Mouse (Mus musculus) spleen, adult 2 months (tissue): ENCODE measurements around the gene Sbno2. TPM values are rescaled to one million over a fixed set of nuclear protein-coding genes. Genes with fewer than 3 reads are reported as not detected.
A peak's percentile ranks its signal among the peaks of the same experiment; 100 is the strongest.

Experiments
- DNase-seq, 2 experiments: peaks; one replicate each; pipeline versions ENCODE4 v3.0.0 to v3.0.0-alpha.2; 2012 to 2021; ENCODE audit warnings: low spot score in 2 of 2, low read depth in 1 of 2
- H3K27ac ChIP-seq: fragments of 200-500 bp; 2 replicates; pipeline ENCODE4 v1.5.1; 2012; ENCODE audit warnings: low read length, inconsistent platforms; ENCODE audit not compliant: insufficient read depth
- H3K27me3 ChIP-seq: fragments of 200-500 bp; 2 replicates; pipeline ENCODE4 v1.6.1; 2012; ENCODE audit warnings: mild to moderate bottlenecking, moderate library complexity, low read length, inconsistent platforms; ENCODE audit not compliant: control insufficient read depth, insufficient read depth
- H3K36me3 ChIP-seq: fragments of 200-500 bp; 2 replicates; pipeline ENCODE4 v1.6.1; 2012; ENCODE audit warnings: mild to moderate bottlenecking, low read length, inconsistent platforms; ENCODE audit not compliant: control insufficient read depth, insufficient read depth
- H3K4me1 ChIP-seq: fragments of 200-500 bp; 2 replicates; pipeline ENCODE4 v1.6.1; 2011; ENCODE audit warnings: inconsistent platforms; ENCODE audit not compliant: control insufficient read depth, insufficient read depth, insufficient read length
- H3K4me3 ChIP-seq: fragments of 200-500 bp; 2 replicates; pipeline ENCODE4 v1.5.1; 2011; ENCODE audit warnings: mild to moderate bottlenecking, inconsistent platforms; ENCODE audit not compliant: insufficient read depth, insufficient read length; ENCODE audit errors: extremely low read depth
- CTCF ChIP-seq: fragments of 200-500 bp; IDR thresholded peaks from 2 replicates; pipeline ENCODE4 v1.5.1; 2011; ENCODE audit warnings: mild to moderate bottlenecking, inconsistent platforms; ENCODE audit not compliant: insufficient read depth, insufficient read length, insufficient replicate concordance; ENCODE audit errors: extremely low read depth
- POLR2A ChIP-seq: fragments of 200-500 bp; IDR thresholded peaks from 2 replicates; pipeline ENCODE4 v1.6.1; 2011; ENCODE audit warnings: low read depth, low read length, inconsistent platforms
- WGBS: fragments of 180-500 bp; shearing (Covaris S2); methylation state at CpG from one replicate; pipeline ENCODE4 v1.1.7; 2018; 5-methylcytosine and 5-hydroxymethylcytosine counted together
- polyA plus RNA-seq: library from polyadenylated mRNA; depleted of rRNA; stranded (reverse); fragments of >200 nt; gene quantifications from 2 replicates; pipeline ENCODE4 v1.2.3, GENCODE M21; 2012

Gene Sbno2
- polyA plus RNA-seq, 1 experiment = 95.0 TPM

- WGBS = 84% methylated on average over 20 of the region's 20 CpGs
- no peak for DNase-seq
- peaks cover 46% of the 10 kb centered on the region for H3K36me3 ChIP-seq
- no peaks in the 10 kb centered on the region for H3K27me3 ChIP-seq
- peaks cover 38% of the 10 kb centered on the region; the same call in 1 of the 2 replicates for H3K4me1 ChIP-seq
- no peak for TF ChIP-seq CTCF
- no peak for TF ChIP-seq POLR2A
- H3K4me3 ChIP-seq = peak overlapping the region; percentile 53
- H3K27ac ChIP-seq = peak overlapping the region; percentile 92
These were observed 85.8 kb downstream of the Sbno2 start for GRCm38 (mm10) chr10:80019471-80020131.

GRCm38 (mm10) chr10:80018739-80019297 lies 86.6 kb downstream of the Sbno2 start:
- DNase-seq = peak in 1 of 2 experiments; percentile 74
- H3K27ac ChIP-seq = peak overlapping the region; percentile 92
- H3K4me1 ChIP-seq = peaks cover 35% of the 10 kb centered on the region
- H3K4me3 ChIP-seq = peak overlapping the region; percentile 53
- peaks cover 47% of the 10 kb centered on the region for H3K36me3 ChIP-seq
- no peaks in the 10 kb centered on the region for H3K27me3 ChIP-seq
- no peak for TF ChIP-seq CTCF
- TF ChIP-seq POLR2A = peak; percentile 53; the same call in 1 of the 2 replicates
- 11% methylated on average over 15 of the region's 15 CpGs for WGBS

GRCm38 (mm10) chr10:80017771-80018170 lies 87.6 kb downstream of the Sbno2 start:
- 13% methylated on average over 14 of the region's 14 CpGs for WGBS
- H3K4me1 ChIP-seq = peaks cover 30% of the 10 kb centered on the region
- DNase-seq = no peak
- TF ChIP-seq CTCF (no peak), POLR2A (no peak)
- H3K27me3 ChIP-seq = no peaks in the 10 kb centered on the region
- peaks cover 45% of the 10 kb centered on the region for H3K36me3 ChIP-seq
- H3K4me3 ChIP-seq = peak overlapping the region; percentile 76
- H3K27ac ChIP-seq = peak overlapping the region; percentile 100

DNA sequence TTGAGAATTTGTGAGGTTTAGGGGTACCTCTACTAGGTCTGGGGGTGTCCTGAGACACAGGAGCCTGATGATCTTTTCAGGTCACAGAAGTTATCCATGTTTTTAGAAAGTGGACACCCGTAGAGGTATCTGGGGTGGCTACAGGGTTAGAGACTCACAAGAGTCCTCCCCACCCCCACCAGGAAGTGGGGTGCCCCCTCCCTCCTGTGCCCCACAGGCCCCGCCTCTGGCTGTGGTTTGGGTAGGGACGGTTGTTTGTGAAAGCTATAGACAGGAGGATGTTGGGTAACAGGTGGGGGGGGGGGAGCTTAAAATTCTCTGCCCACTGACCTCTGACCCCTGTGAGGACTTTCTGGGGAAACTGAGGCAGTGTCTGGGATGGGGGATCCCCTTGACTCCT lies 88.0 kb downstream of the Sbno2 start:
- H3K4me1 ChIP-seq = peaks cover 29% of the 10 kb centered on the region
- no peaks in the 10 kb centered on the region for H3K27me3 ChIP-seq
- H3K4me3 ChIP-seq = peak overlapping the region; percentile 76
- H3K36me3 ChIP-seq = peaks cover 42% of the 10 kb centered on the region
- 6% methylated on average over 3 of the region's 3 CpGs for WGBS
- TF ChIP-seq CTCF = no peak
- no peak; the same call in 1 of the 2 replicates for TF ChIP-seq POLR2A
- peak overlapping the region; percentile 100 for H3K27ac ChIP-seq
- DNase-seq = peak; percentile 81 to 94

GRCm38 (mm10) chr10:80016931-80017330 lies 88.4 kb downstream of the Sbno2 start:
- 5% methylated on average over 10 of the region's 10 CpGs for WGBS
- Histone ChIP-seq H3K36me3 (peaks cover 38% of the 10 kb centered on the region), H3K4me1 (peaks cover 24% of the 10 kb centered on the region), H3K4me3 (peak overlapping the region; percentile 76), H3K27me3 (no peaks in the 10 kb centered on the region), H3K27ac (peak overlapping the region; percentile 92)
- no peak for DNase-seq
- no peak for TF ChIP-seq POLR2A
- no peak for TF ChIP-seq CTCF

- TF ChIP-seq POLR2A = peak; percentile 82
- no peak for TF ChIP-seq CTCF
- peak within 1 kb of the TSS; percentile 76 for H3K4me3 ChIP-seq
- peak; percentile 79 to 88 for DNase-seq
- no peaks in the 10 kb centered on the region for H3K27me3 ChIP-seq
- H3K36me3 ChIP-seq = peaks cover 36% of the 10 kb centered on the region
- peaks cover 21% of the 10 kb centered on the region for H3K4me1 ChIP-seq
- 11% methylated on average over 11 of the region's 11 CpGs for WGBS
- peak within 1 kb of the TSS; percentile 100 for H3K27ac ChIP-seq
These were observed 88.9 kb downstream of the Sbno2 start, which contains the start of gene Arhgap45 for GRCm38 (mm10) chr10:80016511-80016910. Gene Arhgap45, plus strand, starts transcription at chr10:80016653.

DNA sequence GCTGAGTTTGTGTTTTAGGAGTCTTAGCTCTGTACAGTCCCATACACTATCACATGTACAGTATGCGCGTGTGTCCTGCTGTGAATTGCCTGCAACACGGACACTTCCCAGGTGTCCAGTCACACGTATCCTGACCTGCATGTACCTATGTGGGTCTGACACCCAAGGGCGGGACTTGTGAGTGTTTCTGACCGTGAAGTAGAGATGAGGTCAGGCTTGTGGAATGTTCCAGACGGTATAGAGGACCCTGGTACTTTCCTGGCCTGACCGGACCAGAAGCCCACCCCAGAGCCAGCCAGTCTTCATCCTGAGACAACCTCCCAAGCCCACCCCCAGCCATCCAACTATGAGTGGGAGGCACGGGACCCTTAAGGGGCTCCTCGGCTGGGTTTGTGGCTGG lies 89.8 kb downstream of the Sbno2 start:
- DNase-seq = no peak
- TF ChIP-seq CTCF = no peak
- TF ChIP-seq POLR2A = no peak
- peak overlapping the region; percentile 70; the same call in 1 of the 2 replicates for H3K27ac ChIP-seq
- H3K4me3 ChIP-seq = no peak overlapping the region
- peaks cover 14% of the 10 kb centered on the region for H3K4me1 ChIP-seq
- peaks cover 31% of the 10 kb centered on the region for H3K36me3 ChIP-seq
- WGBS = 90% methylated on average over 10 of the region's 10 CpGs
- no peaks in the 10 kb centered on the region for H3K27me3 ChIP-seq
